Mouse (Mus musculus) frontal cortex, postnatal 10 days (tissue): Measurements from ENCODE around the gene Gm4340.
"Not testable (repeated sequence)": the region's sequence is repeated elsewhere in the genome, so short reads cannot be mapped to it uniquely, and the experiment has no call there.

Experiments
- DNase-seq, 2 experiments: peaks; one replicate each; pipeline ENCODE4 v3.0.0; 2022; ENCODE audit warnings: low spot score in 2 of 2, mixed read lengths in 1 of 2

Gene Gm4340

GRCm38 (mm10) chr10:104193742-104194141, at the start of gene Gm4340:
TSS of gene Gm4340 (plus strand) at chr10:104194042.
- not testable (repeated sequence) for DNase-seq

GRCm38 (mm10) chr10:104151197-104151596, 42.6 kb upstream of the Gm4340 start, which contains the start of gene Gm6763:
TSS of gene Gm6763 (plus strand) at chr10:104151497.
- DNase-seq, result not testable (repeated sequence)

- not testable (repeated sequence) for DNase-seq
These were observed 34.1 kb upstream of the Gm4340 start, which contains the start of gene Gm8764 for GRCm38 (mm10) chr10:104159706-104160105. TSS of gene Gm8764 (plus strand) at chr10:104160006.

- DNase-seq, result not testable (repeated sequence)
These were observed 25.6 kb upstream of the Gm4340 start, which contains the start of gene Gm21304 for GRCm38 (mm10) chr10:104168215-104168614. TSS of gene Gm21304 (plus strand) at chr10:104168515.

- not testable (repeated sequence) for DNase-seq
These were observed 17.1 kb upstream of the Gm4340 start, which contains the start of gene Gm21312 for GRCm38 (mm10) chr10:104176724-104177123. TSS of gene Gm21312 (plus strand) at chr10:104177024.

GRCm38 (mm10) chr10:104185233-104185632, 8.6 kb upstream of the Gm4340 start, which contains the start of gene Gm20765:
TSS of gene Gm20765 (plus strand) at chr10:104185533.
- DNase-seq, result not testable (repeated sequence)

- no peak for DNase-seq
These were observed 15.8 kb downstream of the Gm4340 start for GRCm38 (mm10) chr10:104209655-104210054.

- no peak for DNase-seq
These were observed 16.6 kb downstream of the Gm4340 start for GRCm38 (mm10) chr10:104210268-104210990.

- no peak for DNase-seq
These were observed 20.7 kb downstream of the Gm4340 start for GRCm38 (mm10) chr10:104214527-104214926.

GRCm38 (mm10) chr10:104220303-104221021, 26.6 kb downstream of the Gm4340 start:
- no peak for DNase-seq
